Mouse (Mus musculus) stomach, postnatal 0 days (tissue): ENCODE results near the gene Tinagl1.

Experiments
- CTCF ChIP-seq: IDR thresholded peaks from 2 replicates; pipeline ENCODE4 v1.5.1; 2016; ENCODE audit warnings: antibody characterized with exemption, low read depth, mild to moderate bottlenecking, moderate library complexity
- EP300 ChIP-seq: optimal IDR thresholded peaks from 2 replicates; pipeline ENCODE3; 2016; ENCODE audit warnings: antibody characterized with exemption

DNA sequence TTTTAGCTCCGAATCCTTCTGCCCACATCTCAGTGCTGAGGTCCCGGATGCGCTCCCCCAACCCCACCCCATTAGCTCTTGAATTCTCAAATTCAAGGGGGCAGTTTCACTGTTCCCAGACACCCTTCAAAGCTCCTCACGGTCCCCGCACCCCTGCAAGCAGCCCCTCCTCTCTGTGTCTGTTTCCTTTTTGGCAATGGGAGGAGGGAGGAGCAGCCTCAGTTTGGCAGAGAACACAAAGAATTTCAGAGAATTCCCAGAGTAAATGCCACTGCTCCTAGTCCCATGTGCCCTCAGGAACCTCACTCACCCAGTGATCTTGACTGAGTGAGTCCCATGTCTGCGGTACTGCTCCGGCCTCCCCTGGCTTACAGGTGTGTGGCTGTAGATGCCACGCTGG, 8.3 kb downstream of the Tinagl1 start:
- TF ChIP-seq EP300 (no peak), CTCF (no peak)
